Mouse (Mus musculus): ENCODE data around the gene Olfr437. TPM values are rescaled to one million over a fixed set of nuclear protein-coding genes. Genes with fewer than 3 reads are reported as not detected.
"Not testable (repeated sequence)": the region's sequence is repeated elsewhere in the genome, so short reads cannot be mapped to it uniquely, and the experiment has no call there.

Gene Olfr437
- not detected for total RNA-seq (2021)
- long read RNA-seq, experiment 1: 0 reads
- long read RNA-seq, experiment 2: 0 reads

- DNase-seq: no peak
- intact Hi-C loops (cut with DNase I): no loop called here
These were observed at the start of gene Olfr437 for GRCm38 (mm10) chr6:43162982-43163381. Gene Olfr437, plus strand, starts transcription at chr6:43163282.

- intact Hi-C loops (cut with DNase I); DNase-seq: not testable (repeated sequence)
These were observed 16.8 kb upstream of the Olfr437 start, which contains the start of gene Olfr237-ps1 for GRCm38 (mm10) chr6:43146267-43146666. Gene Olfr237-ps1, plus strand, starts transcription at chr6:43146567.

- intact Hi-C loops (cut with DNase I): no loop called here
- DNase-seq: no peak
These were observed 3.6 kb upstream of the Olfr437 start for GRCm38 (mm10) chr6:43159502-43159901.

GRCm38 (mm10) chr6:43167246-43167645, 4.2 kb downstream of the Olfr437 start:
- intact Hi-C loops (cut with DNase I): no loop called here

GRCm38 (mm10) chr6:43171840-43172239, 8.8 kb downstream of the Olfr437 start, which contains the start of gene Olfr13:
Gene Olfr13, plus strand, starts transcription at chr6:43172140.
- intact Hi-C loops (cut with DNase I): no loop called here
- no peak for DNase-seq

More at GRCm38 (mm10) chr6:43167246-43167645, 4.2 kb downstream of the Olfr437 start:
- no peak for DNase-seq

- DNase-seq: no peak
- intact Hi-C loops (cut with DNase I): no loop called here
These were observed 15.0 kb downstream of the Olfr437 start for GRCm38 (mm10) chr6:43178129-43178528.

- intact Hi-C loops (cut with DNase I): no loop called here
- DNase-seq: no peak
These were observed 15.8 kb downstream of the Olfr437 start for GRCm38 (mm10) chr6:43178584-43179501.

GRCm38 (mm10) chr6:43190986-43191385, 27.9 kb downstream of the Olfr437 start:
- intact Hi-C loops (cut with DNase I): no loop called here
- DNase-seq: no peak

- intact Hi-C loops (cut with DNase I): no loop called here
- no peak for DNase-seq
These were observed 33.7 kb downstream of the Olfr437 start, which contains the start of gene Olfr435 for GRCm38 (mm10) chr6:43196781-43197180. Gene Olfr435, plus strand, starts transcription at chr6:43197146.

- intact Hi-C loops (cut with DNase I): no loop called here
- no peak for DNase-seq
These were observed 35.0 kb downstream of the Olfr437 start for GRCm38 (mm10) chr6:43198094-43198493.

- no peak for DNase-seq
- intact Hi-C loops (cut with DNase I): no loop called here
These were observed 39.7 kb downstream of the Olfr437 start for GRCm38 (mm10) chr6:43202786-43203185.

- intact Hi-C loops (cut with DNase I): no loop called here
- DNase-seq: no peak
These were observed 42.3 kb downstream of the Olfr437 start for GRCm38 (mm10) chr6:43205355-43205754.

GRCm38 (mm10) chr6:43212873-43213272, 49.8 kb downstream of the Olfr437 start, which contains the start of gene Olfr434:
Gene Olfr434, plus strand, starts transcription at chr6:43213021.
- intact Hi-C loops (cut with DNase I): not testable (repeated sequence)

More at GRCm38 (mm10) chr6:43212873-43213272, 49.8 kb downstream of the Olfr437 start, which contains the start of gene Olfr434:
- DNase-seq: not testable (repeated sequence)

Other genes with a start within 250 kb of the Olfr437 start
- not detected for gene Olfr446, start 241.9 kb upstream of the Olfr437 start, total RNA-seq (2021)
- not detected for gene Olfr444, start 214.2 kb upstream of the Olfr437 start, total RNA-seq (2021)
- not detected for gene Olfr441, start 56.9 kb upstream of the Olfr437 start, total RNA-seq (2021)
- not detected for gene Olfr237-ps1, start 16.7 kb upstream of the Olfr437 start, total RNA-seq (2021)
- gene Olfr13, start 8.9 kb downstream of the Olfr437 start, total RNA-seq (2021): not detected
- not detected for gene Olfr435, start 33.9 kb downstream of the Olfr437 start, total RNA-seq (2021)
- gene Olfr434, start 49.7 kb downstream of the Olfr437 start, total RNA-seq (2021): not detected
- gene Olfr47, start 68.2 kb downstream of the Olfr437 start, total RNA-seq (2021): not detected
- gene Arhgef5, start 102.3 kb downstream of the Olfr437 start, total RNA-seq (2021): 10 to 100 TPM; 15.1 to 16.0 TPM
- gene Nobox, start 146.3 kb downstream of the Olfr437 start, total RNA-seq (2021): not detected

Data from heart, postnatal 14 days (tissue).